Mouse (Mus musculus): Measurements from ENCODE around the gene 4933412E24Rik.

DNA sequence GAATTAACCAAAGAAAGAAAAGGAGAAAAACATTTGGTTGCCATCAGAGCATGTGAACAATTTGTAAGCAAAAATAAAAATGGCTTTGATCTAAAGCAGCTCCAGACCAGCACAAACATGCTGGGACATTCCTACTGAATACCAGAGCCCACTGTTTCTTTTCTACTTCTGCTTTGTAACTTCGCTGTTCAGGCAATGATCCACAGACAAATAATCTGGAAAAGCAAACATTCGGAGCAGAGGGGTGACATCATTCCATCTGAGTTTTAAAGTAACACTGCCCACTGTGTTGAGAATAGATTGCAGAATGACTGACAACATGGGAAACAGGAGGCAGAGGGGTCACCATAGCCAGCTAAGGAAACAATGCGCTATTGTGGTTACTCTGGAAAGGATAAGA, 41.1 kb downstream of the 4933412E24Rik start:
- no peak for TF ChIP-seq CTCF (IDR thresholded peaks at IDR 0.05)
- no peak for TF ChIP-seq POLR2A (IDR thresholded peaks at IDR 0.05; ENCODE audit: insufficient read depth, low read depth, low read length)
- TF ChIP-seq EP300 (IDR thresholded peaks at IDR 0.05; ENCODE audit: insufficient read depth, low read depth, low read length) = no peak

All from heart, adult 2 months (tissue).